Mouse (Mus musculus): ENCODE measurements around the gene Ppm1e. TPM values are rescaled to one million over a fixed set of nuclear protein-coding genes. Genes with fewer than 3 reads are reported as not detected.
"Not testable (repeated sequence)": the region's sequence is repeated elsewhere in the genome, so short reads cannot be mapped to it uniquely, and the experiment has no call there.

The Ppm1e gene
- polyA plus RNA-seq, 1 experiment from 2014 or later = 22.9 TPM

- Histone ChIP-seq H3K4me1 (replicated peaks) (peaks cover 6% of the 10 kb centered on the region), H3K9me3 (no peaks in the 10 kb centered on the region), H3K36me3 (no peaks in the 10 kb centered on the region), H3K4me2 (no peak overlapping the region), H3K27ac (replicated peaks) (0 out of 2 replicates have a peak overlapping the region, but pooled peaks have one; percentile 39), H3K9ac (no peak overlapping the region), H3K27me3 (no peaks in the 10 kb centered on the region), H3K4me3 (no peak overlapping the region)
- WGBS = 40% methylated on average over 4 of the region's 4 CpGs
- no peak for ATAC-seq (ENCODE audit: low read depth)
Measured at GRCm38 (mm10) chr11:87270446-87270845, 88.4 kb downstream of the Ppm1e start.

GRCm38 (mm10) chr11:87268803-87269202 lies 90.0 kb downstream of the Ppm1e start:
- 83% methylated on average over 2 of the region's 2 CpGs for WGBS
- Histone ChIP-seq H3K36me3 (no peaks in the 10 kb centered on the region), H3K9me3 (no peaks in the 10 kb centered on the region), H3K9ac (no peak overlapping the region), H3K4me2 (no peak overlapping the region), H3K4me1 (replicated peaks) (peaks cover 18% of the 10 kb centered on the region), H3K4me3 (no peak overlapping the region), H3K27ac (replicated peaks) (no peak overlapping the region), H3K27me3 (no peaks in the 10 kb centered on the region)
- ATAC-seq (ENCODE audit: low read depth) = no peak

- H3K4me2 ChIP-seq = no peak overlapping the region
- 64% methylated on average over 4 of the region's 4 CpGs for WGBS
- no peak overlapping the region for H3K4me3 ChIP-seq
- no peaks in the 10 kb centered on the region for H3K9me3 ChIP-seq
- H3K27me3 ChIP-seq = no peaks in the 10 kb centered on the region
- no peak overlapping the region for H3K9ac ChIP-seq
- H3K4me1 ChIP-seq (replicated peaks) = peaks cover 22% of the 10 kb centered on the region
- ATAC-seq (ENCODE audit: low read depth) = peak; percentile 61
- no peaks in the 10 kb centered on the region for H3K36me3 ChIP-seq
- peak overlapping the region; percentile 42; the same call in 1 of the 2 replicates for H3K27ac ChIP-seq (replicated peaks)
Measured at GRCm38 (mm10) chr11:87266246-87266645, 92.6 kb downstream of the Ppm1e start.

DNA sequence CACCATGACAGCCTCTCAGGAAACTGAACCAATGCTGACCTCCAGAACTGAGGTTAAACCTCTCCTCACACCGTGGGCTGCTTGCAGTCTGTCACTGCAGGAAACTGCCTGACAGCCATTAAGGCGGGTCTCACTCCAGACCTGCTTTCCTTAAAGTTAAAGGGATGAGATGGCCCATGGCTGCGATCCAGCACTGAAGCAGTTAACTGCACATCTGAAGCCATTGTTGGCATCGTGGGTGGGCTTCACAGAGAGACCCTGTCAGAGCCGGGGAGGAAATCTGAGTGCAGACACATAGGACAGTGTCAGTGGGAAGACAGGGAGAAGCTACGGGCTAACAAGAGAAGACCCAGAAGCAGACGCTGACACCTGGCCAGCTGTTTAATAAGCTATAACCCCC lies 94.9 kb downstream of the Ppm1e start:
- 21% methylated on average over 7 of the region's 7 CpGs for WGBS
- Histone ChIP-seq H3K27ac (replicated peaks) (no peak overlapping the region; the same call in 1 of the 2 replicates), H3K4me2 (peak overlapping the region; percentile 24), H3K4me3 (no peak overlapping the region), H3K36me3 (no peaks in the 10 kb centered on the region), H3K27me3 (no peaks in the 10 kb centered on the region), H3K4me1 (replicated peaks) (peaks cover 20% of the 10 kb centered on the region), H3K9me3 (no peaks in the 10 kb centered on the region), H3K9ac (no peak overlapping the region)
- no peak for ATAC-seq (ENCODE audit: low read depth)

GRCm38 (mm10) chr11:87261705-87262104 lies 97.1 kb downstream of the Ppm1e start:
- H3K4me2 ChIP-seq; H3K4me3 ChIP-seq; H3K27ac ChIP-seq (replicated peaks); ATAC-seq (ENCODE audit: low read depth); H3K9ac ChIP-seq; H3K36me3 ChIP-seq; H3K27me3 ChIP-seq; H3K9me3 ChIP-seq: not testable (repeated sequence)
- 74% methylated on average over 4 of the region's 4 CpGs for WGBS
- peaks cover 20% of the 10 kb centered on the region for H3K4me1 ChIP-seq (replicated peaks)

DNA sequence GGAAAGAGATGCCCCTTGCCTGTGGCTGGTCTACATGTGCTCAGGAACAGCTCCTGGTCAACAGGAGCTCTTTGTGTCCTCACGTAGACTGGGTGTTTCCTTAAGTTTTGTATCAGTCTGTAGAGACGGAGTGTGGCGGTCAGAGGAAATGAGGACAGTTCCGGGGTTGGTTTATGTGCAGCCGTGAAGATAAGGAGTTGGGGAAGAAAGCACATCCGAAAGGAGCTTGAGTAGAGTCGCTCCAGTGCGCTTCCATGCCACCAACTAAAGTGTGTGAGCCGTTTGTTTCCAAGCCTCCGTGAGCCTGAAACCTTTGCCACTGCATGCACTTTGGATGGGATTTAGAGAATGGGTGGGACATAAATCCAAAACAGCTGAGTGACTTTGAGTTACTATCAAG lies 99.0 kb downstream of the Ppm1e start:
- peaks cover 17% of the 10 kb centered on the region for H3K4me1 ChIP-seq (replicated peaks)
- no peak overlapping the region for H3K4me2 ChIP-seq
- no peak for ATAC-seq (ENCODE audit: low read depth)
- no peak overlapping the region for H3K4me3 ChIP-seq
- no peaks in the 10 kb centered on the region for H3K9me3 ChIP-seq
- H3K9ac ChIP-seq = no peak overlapping the region
- H3K27me3 ChIP-seq = no peaks in the 10 kb centered on the region
- WGBS = 87% methylated on average over 10 of the region's 10 CpGs
- no peak overlapping the region for H3K27ac ChIP-seq (replicated peaks)
- H3K36me3 ChIP-seq = no peaks in the 10 kb centered on the region

DNA sequence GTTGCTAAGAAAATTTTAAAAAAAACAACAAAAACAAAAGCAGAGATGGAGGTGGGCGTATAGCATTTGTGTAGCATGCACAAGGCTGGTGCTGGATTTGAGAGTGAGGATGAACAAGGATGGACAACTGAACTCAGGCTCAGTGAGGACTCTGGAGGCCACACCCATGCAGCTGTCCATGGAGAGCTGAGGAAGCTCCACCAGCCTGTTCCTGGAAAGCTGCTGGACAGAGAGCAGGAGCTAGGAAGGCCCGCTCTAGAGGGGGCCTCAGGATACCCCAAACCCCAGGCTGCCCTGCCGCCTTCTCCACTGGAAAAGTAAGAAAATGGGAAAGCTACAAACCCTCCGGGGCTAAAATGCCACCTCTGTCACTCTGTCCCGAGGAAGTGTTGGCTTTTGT lies 101.5 kb downstream of the Ppm1e start:
- ATAC-seq (ENCODE audit: low read depth) = no peak
- Histone ChIP-seq H3K27ac (replicated peaks) (no peak overlapping the region), H3K4me1 (replicated peaks) (peaks cover 3% of the 10 kb centered on the region; the same call in 1 of the 2 replicates), H3K27me3 (no peaks in the 10 kb centered on the region), H3K9me3 (no peaks in the 10 kb centered on the region), H3K4me2 (no peak overlapping the region), H3K4me3 (no peak overlapping the region), H3K9ac (no peak overlapping the region), H3K36me3 (no peaks in the 10 kb centered on the region)
- WGBS = 95% methylated on average over 5 of the region's 5 CpGs

GRCm38 (mm10) chr11:87254149-87254548 lies 104.7 kb downstream of the Ppm1e start:
- H3K9ac ChIP-seq = no peak overlapping the region
- no peaks in the 10 kb centered on the region for H3K9me3 ChIP-seq
- no peaks in the 10 kb centered on the region for H3K27me3 ChIP-seq
- H3K27ac ChIP-seq (replicated peaks) = no peak overlapping the region; the same call in 1 of the 2 replicates
- no peak overlapping the region for H3K4me2 ChIP-seq
- peaks cover 6% of the 10 kb centered on the region for H3K4me1 ChIP-seq (replicated peaks)
- no peak for ATAC-seq (ENCODE audit: low read depth)
- no peak overlapping the region for H3K4me3 ChIP-seq
- H3K36me3 ChIP-seq = no peaks in the 10 kb centered on the region
- WGBS = 66% methylated on average over 5 of the region's 5 CpGs

DNA sequence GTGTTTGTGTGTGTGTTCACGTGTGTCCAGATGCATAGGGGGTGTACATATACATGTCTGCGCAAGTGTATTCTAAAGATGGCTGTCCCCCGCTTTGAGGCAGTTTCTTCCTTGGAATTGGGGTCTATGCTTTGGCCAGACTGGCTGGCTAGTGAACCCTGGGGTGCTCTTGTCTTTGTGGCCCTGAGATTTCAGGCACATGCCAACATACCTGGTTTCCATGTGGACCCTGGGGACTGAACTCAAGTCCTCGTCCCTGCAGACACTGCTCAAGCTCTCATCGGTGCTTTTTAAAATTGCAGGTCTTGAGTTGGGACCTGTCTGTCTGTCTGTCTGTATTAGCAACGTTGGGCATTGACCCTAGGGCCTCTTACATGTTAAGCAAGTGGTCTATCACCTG lies 105.5 kb downstream of the Ppm1e start:
- 89% methylated on average over 6 of the region's 6 CpGs for WGBS
- no peak overlapping the region for H3K4me3 ChIP-seq

GRCm38 (mm10) chr11:87250132-87250531 lies 108.7 kb downstream of the Ppm1e start:
- no peak for ATAC-seq (ENCODE audit: low read depth)
- no peak overlapping the region for H3K4me3 ChIP-seq
- H3K4me2 ChIP-seq = no peak overlapping the region
- peaks cover 17% of the 10 kb centered on the region for H3K4me1 ChIP-seq (replicated peaks)
- WGBS = 80% methylated on average over 6 of the region's 6 CpGs
- H3K9ac ChIP-seq = no peak overlapping the region
- no peaks in the 10 kb centered on the region for H3K27me3 ChIP-seq
- H3K27ac ChIP-seq (replicated peaks) = no peak overlapping the region; the same call in 1 of the 2 replicates
- no peaks in the 10 kb centered on the region for H3K36me3 ChIP-seq
- no peaks in the 10 kb centered on the region for H3K9me3 ChIP-seq

More for the DNA sequence above, 105.5 kb downstream of the Ppm1e start:
- H3K36me3 ChIP-seq = no peaks in the 10 kb centered on the region
- H3K9ac ChIP-seq = no peak overlapping the region
- no peaks in the 10 kb centered on the region for H3K27me3 ChIP-seq
- H3K4me1 ChIP-seq (replicated peaks) = peaks cover 6% of the 10 kb centered on the region
- H3K27ac ChIP-seq (replicated peaks) = no peak overlapping the region
- H3K4me2 ChIP-seq = no peak overlapping the region
- no peak for ATAC-seq (ENCODE audit: low read depth)
- H3K9me3 ChIP-seq = no peaks in the 10 kb centered on the region

DNA sequence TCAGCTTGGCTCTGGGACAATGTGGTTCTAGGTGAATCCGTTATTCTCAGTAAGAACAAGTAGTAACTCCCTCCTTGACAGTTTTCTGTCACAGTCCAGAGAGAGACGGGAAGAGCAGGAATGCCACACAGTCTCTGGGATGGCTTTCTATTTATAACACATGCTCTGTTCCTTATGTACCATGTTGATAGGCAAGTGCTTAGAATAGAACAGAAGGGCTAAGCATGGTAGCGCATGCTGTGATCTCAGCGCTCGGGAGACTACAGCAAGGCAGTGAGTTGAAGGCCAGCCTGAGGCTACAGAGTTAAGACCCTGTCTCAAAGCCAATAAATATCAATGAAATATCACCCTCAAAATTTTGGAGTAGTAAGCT lies 111.3 kb downstream of the Ppm1e start:
- no peak overlapping the region for H3K4me3 ChIP-seq
- H3K4me2 ChIP-seq = no peak overlapping the region
- no peak overlapping the region for H3K27ac ChIP-seq (replicated peaks)
- H3K4me1 ChIP-seq (replicated peaks) = peaks cover 17% of the 10 kb centered on the region
- no peaks in the 10 kb centered on the region for H3K27me3 ChIP-seq
- no peak overlapping the region for H3K9ac ChIP-seq
- 62% methylated on average over 5 of the region's 5 CpGs for WGBS
- ATAC-seq (ENCODE audit: low read depth) = no peak
- H3K36me3 ChIP-seq = peaks cover under 1% of the 10 kb centered on the region; the same call in 1 of the 2 replicates
- H3K9me3 ChIP-seq = no peaks in the 10 kb centered on the region

GRCm38 (mm10) chr11:87246724-87247493 lies 111.9 kb downstream of the Ppm1e start:
- Histone ChIP-seq H3K4me1 (replicated peaks) (peaks cover 17% of the 10 kb centered on the region), H3K27ac (replicated peaks) (no peak overlapping the region), H3K9ac (no peak overlapping the region), H3K4me3 (no peak overlapping the region), H3K36me3 (peaks cover 5% of the 10 kb centered on the region; the same call in 1 of the 2 replicates), H3K27me3 (no peaks in the 10 kb centered on the region), H3K4me2 (no peak overlapping the region), H3K9me3 (no peaks in the 10 kb centered on the region)
- no peak for ATAC-seq (ENCODE audit: low read depth)
- WGBS = 39% methylated on average over 9 of the region's 9 CpGs

All from neural tube, embryonic 13.5 days (tissue).